Mouse (Mus musculus) lung, postnatal 0 days (tissue): ENCODE measurements around the gene Olfr1406.

Experiments
- CTCF ChIP-seq: IDR thresholded peaks from 2 replicates; pipeline ENCODE4 v1.5.1; 2016; ENCODE audit warnings: antibody characterized with exemption, mild to moderate bottlenecking
- EP300 ChIP-seq: IDR thresholded peaks from 2 replicates; pipeline ENCODE4 v1.6.1; 2016; ENCODE audit warnings: antibody characterized with exemption, mild to moderate bottlenecking, control low read depth

DNA sequence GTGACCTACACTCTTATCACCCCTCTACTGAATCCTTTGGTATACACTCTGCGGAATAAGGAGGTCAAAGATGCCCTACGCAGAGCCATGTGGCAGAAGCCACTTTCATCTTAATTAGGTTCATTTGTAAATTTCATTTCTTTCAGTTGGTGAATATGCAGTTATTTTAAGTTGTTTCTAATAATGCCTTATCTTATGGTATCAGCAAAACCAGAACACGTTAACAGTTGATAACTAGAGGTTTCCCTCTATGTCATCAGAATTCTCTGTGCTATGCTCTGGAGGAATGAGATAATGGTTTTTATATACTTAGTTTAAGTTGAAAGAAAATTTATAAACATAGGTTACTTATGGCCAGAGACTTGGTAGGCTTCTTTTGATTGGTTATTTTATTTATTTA is 26.0 kb upstream of the Olfr1406 start:
- no peak for TF ChIP-seq CTCF
- no peak for TF ChIP-seq EP300
